Mouse (Mus musculus) naive thymus-derived CD4-positive, alpha-beta T cell, adult 2 months (primary cell): ENCODE results near the gene Peli2.
"Not testable (repeated sequence)": the region's sequence is repeated elsewhere in the genome, so short reads cannot be mapped to it uniquely, and the experiment has no call there.

Experiments used
- DNase-seq: peaks from one replicate; pipeline ENCODE4 v3.0.0-alpha.2; 2011; ENCODE audit warnings: low read depth

Peli2 gene

DNA sequence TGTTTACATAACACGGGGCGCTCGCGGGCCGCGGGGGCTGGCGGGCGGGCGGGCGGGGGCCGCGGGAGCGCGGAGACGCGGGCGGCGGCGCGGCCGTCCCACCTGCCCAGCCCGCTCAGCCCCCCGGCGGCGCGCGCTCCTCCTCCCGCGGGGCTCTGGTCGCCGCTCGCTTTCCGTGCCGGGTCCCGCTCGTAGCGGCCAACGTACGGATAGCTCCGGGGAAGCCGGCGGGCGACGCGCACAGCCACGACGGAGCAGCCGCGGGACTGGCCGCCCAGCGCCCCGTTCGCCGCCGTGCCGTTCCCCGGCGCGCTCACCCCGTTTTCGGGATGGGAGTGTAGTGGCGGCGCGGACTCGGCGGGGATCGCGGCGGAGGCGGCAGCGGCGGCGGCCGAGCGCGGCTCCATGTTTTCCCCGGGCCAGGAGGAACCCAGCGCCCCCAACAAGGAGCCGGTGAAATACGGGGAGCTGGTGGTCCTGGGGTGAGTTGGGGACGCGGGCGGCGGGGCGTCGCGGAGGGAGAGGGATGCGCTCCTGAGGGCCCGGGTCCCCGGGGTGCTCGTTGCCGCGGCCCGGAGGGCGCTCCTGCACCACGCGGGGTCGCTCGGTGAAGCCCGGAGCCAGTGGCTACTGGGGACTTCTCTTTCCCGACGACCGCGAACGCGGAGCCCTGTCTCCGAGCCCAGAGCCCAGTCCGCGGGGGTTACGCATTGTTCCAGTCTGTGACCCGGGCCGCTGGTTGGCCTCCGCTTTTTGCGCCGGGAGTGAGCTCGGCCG, at the start of gene Peli2:
Gene Peli2 (plus strand): TSS at position 72 of the 777 bp plus-strand sequence.
- DNase-seq: no peak

DNA sequence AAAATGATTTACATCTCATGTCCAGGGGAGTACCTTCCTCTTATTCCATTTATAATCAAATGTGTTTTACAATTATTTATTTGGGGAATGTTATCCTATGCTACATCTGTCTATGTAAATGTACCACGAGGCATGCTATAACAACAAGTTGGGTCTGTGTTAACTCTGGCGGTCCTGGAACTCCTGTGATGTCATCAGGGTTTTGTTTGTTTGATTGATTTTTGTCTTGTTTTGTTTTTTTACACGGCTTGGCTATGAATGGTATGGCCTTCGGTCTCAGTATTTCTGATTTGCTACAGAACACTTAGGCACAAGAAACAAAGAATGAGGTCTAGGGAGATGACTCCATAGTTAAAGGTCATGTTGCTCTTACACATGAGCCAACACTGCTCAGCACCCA, 48.5 kb upstream of the Peli2 start:
- DNase-seq: no peak

- no peak for DNase-seq
Measured at GRCm38 (mm10) chr14:48073247-48074161, 47.1 kb upstream of the Peli2 start.

DNA sequence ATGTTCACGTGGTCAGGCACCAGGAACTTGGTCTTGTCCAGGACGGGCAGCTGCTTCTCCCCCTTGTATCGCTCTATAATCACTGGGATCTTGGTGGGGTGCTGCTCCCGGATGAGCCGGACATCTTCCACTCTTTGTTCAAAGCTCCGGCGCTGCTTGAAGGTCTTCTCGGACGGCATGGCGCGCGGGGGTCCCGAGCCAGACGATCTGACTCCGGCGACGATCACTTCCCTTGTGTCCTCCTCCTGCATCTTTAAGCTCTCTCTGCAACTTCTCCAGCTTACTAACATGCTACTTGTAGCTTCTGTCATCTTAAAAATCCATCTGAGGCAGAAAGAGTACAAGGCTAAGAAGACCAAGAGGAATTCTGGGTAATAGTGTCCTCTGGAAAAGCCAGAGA, 41.0 kb upstream of the Peli2 start:
- DNase-seq: not testable (repeated sequence)

GRCm38 (mm10) chr14:48083836-48084812, 36.5 kb upstream of the Peli2 start:
- DNase-seq: no peak

DNA sequence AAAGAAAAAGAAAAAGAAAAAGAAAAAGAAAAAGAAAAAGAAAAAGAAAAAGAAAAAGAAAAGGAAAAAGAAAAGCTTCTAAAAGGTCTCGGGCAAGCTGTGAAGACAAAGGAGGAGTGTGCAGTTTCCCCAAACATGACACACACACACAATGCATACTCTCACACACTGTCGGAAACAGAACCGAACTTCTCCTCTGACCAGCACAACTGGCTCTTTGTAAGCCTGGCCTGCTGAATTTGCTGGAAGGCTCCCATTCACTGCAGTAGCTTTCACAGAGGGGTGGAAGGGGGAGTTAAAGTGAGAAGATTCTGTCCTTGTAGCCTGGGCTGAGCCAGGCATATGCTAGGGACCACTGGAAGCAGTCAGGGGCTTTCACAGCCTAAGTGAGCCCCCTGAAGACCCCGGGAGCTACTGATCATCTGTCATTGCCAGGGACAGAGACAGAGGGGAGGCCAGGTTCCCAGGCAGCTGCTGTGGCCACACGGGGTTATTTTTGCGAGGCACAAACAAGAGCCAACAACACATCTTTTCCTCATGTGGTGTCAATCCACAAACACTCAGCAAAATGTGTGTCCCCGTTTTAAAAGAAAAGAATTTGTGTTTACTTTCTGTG, 33.8 kb upstream of the Peli2 start:
- no peak for DNase-seq

GRCm38 (mm10) chr14:48087298-48087830, 33.3 kb upstream of the Peli2 start:
- no peak for DNase-seq

DNA sequence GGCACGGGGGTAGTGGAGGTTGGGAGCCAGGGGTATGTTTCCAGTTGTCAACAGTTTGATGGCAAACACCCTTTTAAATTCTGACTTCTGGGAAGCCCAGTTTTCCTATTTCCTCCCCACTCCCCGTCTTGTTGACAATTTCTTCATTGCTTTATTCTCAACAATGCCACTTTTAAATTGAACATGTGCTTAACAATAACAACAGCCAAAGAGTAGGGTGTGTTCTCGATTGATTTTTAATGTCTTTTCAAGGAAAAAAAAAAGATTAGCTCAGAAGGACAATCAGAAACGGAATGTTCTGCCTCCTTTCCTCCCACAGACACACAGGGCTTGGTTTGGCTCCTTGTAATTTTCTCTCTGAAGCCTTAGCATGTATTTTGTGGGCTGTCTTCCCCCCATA, 30.2 kb upstream of the Peli2 start:
- no peak for DNase-seq

DNA sequence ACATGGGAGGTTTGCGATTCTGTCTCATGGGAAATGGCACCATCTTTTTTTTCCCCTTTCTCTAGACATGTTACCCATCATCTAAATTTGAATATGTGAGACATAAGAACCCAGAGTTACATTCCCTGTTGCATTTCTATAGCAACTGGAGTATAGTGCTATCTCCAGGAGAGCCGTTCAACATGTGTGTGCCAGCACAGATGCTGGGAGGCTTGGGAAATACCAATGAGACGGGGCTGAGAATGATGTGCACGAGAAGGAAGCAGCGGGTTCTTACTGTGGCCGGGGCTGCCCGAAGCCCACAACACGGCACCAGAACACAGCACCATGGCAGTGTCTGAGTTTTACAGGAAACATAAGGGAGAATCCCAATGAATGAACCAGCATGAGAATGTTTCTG, 29.5 kb upstream of the Peli2 start:
- DNase-seq: no peak

DNA sequence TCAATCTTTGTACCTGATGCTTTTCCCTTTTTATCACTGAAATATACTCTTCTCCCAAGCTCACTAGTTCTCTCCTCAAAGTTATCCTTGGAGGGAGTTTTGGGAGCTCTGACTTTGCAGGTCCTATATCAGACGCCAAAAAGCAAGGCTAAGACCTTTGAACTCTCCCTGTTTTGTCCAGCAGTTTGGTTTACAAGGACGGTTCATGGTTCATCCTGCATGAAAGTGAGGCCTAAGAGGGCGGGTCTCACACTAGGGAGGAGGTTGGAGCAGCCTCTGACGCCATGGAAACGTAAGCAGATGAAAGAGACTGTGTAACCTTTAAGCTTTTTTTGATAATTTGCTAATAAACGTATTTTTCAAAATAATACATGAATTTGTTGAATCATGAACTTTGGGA, 22.4 kb upstream of the Peli2 start:
- no peak for DNase-seq

- DNase-seq: no peak
Measured at GRCm38 (mm10) chr14:48099354-48099753, 21.3 kb upstream of the Peli2 start.

DNA sequence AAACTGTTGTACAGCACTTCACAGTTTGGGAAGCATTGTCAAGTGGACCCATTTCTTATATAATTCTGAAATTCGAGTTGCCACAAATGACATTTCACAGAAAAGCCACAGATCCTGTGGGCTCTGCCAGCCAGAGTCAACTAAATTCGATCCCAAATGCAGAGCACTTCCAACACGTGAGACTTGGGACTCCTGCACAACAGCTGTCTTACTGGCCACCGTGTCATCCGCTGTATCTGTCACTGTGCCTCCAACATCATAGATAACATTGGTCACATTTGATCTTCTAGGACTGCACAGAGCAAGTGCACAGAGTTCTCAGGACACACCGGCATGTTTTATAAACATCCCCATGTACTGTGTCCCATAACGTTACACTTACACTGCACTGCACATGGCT, 14.2 kb upstream of the Peli2 start:
- no peak for DNase-seq

GRCm38 (mm10) chr14:48117986-48118385, 2.6 kb upstream of the Peli2 start:
- DNase-seq: no peak

DNA sequence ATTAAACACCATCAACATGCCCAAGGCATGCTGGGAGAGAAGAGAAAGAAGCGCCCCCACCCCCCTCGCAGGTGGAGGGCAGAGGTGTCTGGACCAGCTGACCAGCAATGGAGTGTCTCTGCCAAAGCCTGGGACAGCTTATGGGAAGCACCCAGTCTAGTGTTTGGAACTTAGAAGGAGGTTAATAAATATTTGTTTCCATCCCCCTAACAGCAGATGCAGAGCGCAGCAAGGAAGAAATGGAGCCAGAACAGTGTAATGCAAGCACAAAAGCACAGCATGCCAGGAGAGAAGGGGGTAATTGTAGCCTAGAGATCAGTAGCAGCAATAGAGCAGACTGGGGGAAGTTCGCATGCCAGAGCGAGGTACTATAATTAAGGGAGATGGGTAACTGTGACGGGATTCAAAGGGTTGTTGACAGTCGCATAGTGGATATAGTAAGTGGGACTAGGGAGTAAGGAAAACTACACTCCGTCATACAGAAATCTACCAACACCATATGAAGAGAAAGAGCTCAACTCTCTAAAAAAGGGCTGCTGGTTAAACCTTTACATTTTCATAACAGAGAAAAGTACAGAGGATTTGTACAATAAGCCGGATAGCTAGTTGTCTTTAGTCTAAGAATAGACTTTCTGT, 1.5 kb upstream of the Peli2 start:
- no peak for DNase-seq

DNA sequence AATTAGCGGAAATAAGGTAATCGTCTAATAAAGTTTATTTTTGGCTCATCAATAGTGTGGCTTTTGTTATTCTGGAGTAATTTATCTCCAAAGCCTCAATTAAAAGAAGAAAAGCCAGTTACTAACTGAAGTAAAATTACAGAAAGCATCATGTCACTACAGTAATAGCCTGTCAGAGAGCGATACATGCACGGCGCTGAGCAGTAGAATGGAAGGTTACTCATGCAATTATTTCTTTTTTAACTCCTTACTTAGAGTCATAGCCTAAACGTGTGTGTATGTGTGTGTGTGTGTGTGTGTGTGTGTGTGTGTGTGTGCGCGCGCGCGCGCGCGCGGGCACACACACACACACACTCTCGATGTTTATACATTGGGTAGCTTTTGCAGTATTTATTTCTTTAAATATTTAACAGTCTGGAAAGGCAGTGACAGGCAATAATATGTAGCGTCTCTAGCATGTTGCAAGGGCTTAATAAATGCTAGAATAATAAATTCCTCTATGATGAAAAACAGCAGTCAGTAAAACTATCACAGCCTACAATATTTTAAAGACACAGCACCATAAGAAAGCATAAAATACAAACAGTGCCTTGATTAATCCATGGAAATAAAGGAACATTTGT, 864 bp upstream of the Peli2 start:
- DNase-seq: no peak

GRCm38 (mm10) chr14:48120443-48120751, 226 bp upstream of the Peli2 start:
- no peak for DNase-seq

GRCm38 (mm10) chr14:48121529-48122517, 1.2 kb downstream of the Peli2 start:
- no peak for DNase-seq

GRCm38 (mm10) chr14:48124011-48124410, 3.4 kb downstream of the Peli2 start:
- DNase-seq: no peak

DNA sequence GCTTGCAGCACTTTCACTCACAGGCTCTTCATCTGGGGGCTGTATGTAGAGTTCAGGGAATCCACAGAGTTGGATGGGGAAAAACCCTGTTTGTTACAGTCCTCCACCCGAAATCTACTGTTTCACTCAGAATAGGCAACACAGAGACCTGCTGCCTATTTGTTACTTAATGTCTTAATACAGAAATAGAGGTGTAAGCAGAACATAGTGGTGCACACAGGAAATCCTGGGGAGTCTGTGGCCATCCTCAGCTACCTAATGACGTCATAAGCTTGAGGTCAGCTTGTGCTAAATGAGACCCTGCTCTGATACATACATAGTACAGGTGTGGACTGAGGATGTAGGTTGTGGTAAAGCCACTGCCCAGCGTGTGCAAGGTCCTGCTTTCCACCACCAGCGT, 4.2 kb downstream of the Peli2 start:
- DNase-seq: no peak
